Mouse (Mus musculus) kidney, postnatal 14 days (tissue): ENCODE measurements around the gene Adamts5.

Experiments used
- DNase-seq: peaks from one replicate; pipeline ENCODE4 v3.0.0; 2022; ENCODE audit warnings: mixed read lengths

Adamts5 gene

DNA sequence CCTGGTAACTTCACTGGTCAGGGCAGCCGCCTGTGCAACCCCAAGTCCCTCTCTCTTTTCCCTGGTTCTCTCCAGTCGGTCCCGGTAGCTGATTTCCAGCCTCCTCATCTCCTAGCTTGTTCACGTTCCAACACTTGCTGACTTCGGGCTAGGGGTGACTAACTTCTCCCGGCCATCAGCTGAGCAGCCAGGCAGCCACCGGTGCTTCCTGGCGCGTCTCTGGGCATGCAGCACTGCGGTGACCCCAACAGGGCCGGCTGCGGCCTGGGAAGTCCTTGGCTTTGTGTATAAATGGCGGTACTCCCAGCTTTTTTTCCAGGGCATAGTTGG lies at the start of gene Adamts5:
Adamts5 (minus strand) TSS at position 248 of the 330 bp plus-strand sequence.
- peak; percentile 49 for DNase-seq

DNA sequence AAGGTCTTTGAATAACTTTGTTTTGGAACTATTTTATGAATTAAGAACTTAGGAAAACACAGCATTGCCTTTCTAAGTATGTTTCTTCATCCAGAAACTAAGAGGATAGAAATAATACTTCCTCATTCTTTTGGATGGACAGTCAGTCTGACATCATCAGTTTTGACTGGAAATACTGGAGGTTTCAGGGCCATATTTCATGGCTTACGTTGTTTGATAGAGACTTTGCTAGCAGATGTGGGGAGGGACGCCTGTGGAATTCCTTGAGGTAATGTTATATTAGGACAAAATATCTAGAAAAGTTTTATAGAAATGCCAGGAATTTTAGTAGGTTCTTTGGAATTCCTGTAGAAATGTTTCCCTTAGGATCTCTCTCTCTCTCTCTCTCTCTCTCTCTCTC lies 48.7 kb upstream of the Adamts5 start:
- no peak for DNase-seq

DNA sequence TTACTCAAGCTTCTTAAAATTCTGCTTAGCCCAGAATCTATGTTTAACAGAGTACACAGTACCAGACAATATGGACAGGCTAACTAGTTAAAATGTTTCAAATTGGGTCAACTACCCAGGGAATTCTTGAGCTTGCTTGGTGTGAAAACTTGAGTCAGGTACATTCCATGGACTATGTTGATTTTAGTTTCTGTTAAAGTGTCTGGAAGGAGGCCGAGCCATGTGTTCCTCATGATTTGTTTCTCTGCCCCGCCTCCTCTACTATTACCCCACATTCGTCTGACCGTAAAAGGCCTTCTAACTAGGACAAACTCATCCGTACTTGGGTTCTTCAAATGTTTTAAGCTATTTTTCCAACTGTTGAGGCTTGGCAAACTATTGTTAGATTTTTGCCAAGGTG lies 24.4 kb upstream of the Adamts5 start:
- DNase-seq = no peak

DNA sequence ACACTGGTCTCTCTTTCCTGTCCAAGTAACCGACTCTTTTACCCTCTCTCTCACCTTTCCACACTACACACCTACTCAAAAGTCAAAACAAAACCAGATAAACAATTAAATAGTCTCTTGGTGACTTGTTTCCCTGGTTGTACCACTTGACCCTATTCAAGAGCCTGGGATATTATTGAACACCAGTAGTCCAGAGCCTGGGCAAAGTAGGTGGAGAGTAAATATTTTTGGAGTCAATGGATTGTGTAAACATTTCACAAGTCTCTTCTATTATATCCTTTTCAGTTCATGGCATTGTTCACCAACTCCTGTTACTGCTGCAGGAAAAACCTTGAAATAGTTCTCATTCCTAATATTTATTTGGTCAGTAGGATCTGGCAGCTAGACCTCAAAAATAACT lies 20.8 kb upstream of the Adamts5 start:
- no peak for DNase-seq

DNA sequence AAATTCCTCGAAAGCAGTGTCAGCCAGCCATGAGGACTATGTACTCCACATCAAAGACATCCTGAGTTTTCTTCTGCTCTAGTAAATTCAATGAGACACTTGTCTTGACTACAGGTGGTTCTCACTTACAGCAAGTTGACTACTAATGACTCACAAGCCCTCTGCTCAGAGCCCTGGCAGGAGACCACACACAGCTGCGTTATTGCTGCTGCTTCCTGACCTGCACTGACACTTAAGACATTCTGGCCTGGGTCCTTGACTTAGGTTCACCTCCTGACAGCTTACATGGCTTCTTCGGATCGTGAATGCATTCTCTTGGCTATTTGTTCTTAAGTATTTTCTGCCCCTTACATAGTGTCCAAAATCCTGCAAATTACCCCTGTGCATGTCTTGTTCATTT lies 18.5 kb upstream of the Adamts5 start:
- no peak for DNase-seq

DNA sequence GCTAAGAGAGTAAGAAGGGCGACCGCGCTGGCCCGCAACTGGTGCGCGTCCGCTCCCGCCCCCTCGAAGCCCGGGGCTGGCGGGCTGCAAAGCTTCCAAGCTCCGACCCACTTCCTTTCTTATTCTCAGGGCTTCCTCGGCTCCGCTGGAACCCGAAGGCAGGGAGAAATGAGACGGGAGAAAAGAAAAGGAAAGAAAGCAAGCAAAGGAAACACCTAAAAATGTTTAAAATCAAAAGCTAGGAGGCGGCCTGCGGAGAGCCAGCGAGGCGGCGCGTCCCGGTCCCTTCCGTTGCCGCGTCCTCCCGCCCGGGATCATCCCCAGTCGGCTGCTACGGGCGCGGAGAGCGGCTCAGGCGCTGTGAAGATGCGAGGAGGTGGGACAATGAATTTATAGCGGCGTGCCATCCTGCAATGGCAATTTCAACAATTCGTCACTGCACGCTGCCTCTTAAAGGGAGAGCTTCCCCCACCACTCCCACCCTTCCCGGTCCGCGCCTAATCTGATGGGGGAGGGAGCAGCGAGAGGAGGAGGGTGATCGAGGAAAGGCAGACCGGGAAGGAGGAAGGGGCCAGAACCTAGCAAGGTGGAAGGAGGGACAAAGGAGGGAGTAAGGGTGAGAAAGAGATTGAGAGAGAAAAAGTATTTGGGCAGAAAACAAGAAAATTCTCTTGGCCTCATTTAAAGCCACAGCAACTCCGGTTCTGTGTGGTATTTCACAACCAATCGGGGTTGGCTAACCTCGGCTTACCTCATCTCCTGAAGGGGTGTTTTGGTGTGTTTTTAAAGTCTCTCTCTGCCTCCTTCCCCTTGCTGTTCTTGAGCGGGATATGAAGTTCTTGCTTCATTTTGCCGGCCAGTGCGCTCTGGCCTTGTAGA lies 687 bp downstream of the Adamts5 start:
- DNase-seq = peak; percentile 74

DNA sequence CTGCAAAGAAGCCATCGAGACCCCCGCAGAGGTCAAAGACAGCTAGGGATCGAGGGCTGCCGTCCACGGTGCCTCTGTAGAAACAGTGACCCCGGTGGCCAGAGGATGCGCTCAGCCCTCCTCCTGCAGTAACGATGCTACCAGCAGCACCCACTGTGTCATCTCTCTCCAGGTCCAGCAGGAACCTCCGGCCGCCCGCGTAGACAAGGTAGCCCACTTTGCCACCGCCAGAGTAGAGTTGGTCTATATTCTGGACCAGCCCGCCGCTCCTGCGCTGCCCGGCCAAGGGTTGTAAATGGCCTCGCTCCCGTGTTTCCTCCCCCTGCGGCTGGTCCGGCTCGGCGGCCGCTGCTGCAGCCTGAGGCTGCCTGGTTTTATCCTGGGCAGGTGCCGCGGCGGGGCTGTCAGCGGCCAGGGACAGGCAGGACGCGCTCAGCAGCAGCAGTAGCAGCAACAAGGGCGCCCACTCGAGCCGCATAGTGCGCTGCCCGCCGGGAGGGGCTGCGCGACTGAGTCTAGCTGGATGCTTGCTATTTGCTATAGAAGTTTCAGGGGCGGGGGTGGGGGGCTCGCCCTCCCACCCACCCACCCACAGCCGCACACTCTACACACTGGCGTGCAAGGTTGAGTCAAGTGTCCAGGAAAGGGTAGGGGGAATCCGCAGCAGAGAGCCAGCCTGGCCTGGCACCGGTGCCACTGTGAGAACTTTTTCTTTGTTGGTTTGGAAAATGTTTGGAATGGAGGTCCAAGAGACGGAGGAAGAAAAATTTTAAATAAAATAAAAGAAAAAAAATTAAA lies 1.6 kb downstream of the Adamts5 start:
- DNase-seq = peak; percentile 61

DNA sequence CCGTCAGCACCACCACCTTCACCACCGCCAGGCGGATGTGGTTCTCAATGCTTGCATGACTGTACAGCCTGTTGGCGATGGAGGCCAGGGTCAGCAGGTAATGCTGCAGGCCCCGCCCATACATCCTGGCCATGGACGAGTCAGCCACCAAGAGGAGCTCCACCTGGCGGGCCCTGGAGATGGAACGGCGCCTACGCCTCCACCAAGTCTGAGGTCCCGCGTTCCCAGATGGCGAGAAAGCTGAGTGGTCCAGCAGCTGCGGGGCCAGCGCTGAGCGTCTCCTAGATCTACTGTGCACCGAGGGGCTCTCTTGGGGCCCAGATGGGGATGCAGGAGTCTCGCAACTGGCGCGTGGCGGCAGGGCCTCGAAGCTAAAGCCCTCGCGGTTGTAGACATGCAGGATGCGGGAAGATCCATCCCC lies 2.3 kb downstream of the Adamts5 start:
- peak; percentile 58 for DNase-seq

DNA sequence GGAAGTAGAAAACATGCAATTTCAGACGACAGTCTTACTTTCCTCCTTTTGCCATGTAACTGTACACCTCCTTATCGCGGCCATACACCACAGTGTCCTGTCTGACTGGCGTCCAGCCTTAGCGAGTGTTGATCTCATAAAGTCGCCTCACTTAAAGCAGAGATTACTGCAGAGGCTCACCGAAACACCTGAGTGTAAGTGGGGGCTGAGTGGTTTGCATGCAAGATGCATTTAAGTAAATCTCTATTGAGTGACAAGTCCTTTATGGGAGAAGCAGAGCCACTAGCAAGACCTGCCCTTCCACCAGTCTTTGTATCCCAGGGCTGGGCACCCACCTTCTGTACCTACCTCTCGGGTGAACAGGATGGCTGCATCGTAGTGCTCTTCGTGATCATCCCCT lies 2.8 kb downstream of the Adamts5 start:
- no peak for DNase-seq

DNA sequence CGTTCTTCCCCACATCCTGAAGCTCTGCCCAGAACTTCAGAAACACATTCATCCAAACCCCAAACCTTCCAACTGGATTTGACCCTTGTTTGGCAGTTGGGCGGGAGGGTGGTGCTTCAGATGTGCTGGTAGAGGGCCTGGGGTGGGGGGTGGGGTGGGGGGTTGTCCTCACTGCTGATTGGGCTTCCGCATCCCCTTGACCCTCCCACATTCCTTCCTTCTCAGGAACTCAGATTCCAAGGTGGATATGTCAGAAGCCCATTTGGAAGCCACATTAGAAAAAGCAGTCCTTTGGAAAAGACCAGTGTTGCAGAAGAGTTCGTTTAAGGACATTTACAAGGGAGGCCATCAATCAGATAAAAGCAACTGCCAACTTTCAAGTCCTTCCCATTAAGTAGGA lies 3.2 kb downstream of the Adamts5 start:
- DNase-seq = peak; percentile 52

DNA sequence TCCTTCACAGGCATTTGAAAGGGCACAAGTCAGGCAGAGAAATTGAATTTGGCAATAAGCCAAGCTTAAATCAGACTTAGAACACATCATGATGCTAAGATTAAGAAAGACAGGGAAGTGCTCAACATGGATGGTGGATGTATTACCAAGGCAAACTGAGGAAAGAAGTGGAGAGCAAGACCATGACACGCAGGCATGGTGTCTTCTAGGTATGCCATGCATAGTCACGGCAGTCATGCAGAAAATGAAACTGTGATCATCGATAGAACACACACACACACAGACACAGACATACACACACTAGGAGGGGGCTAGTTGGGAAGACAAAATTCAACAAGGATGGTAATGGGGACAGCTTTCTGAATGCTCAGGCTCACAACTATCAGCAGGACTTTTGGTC lies 3.8 kb downstream of the Adamts5 start:
- DNase-seq = no peak

DNA sequence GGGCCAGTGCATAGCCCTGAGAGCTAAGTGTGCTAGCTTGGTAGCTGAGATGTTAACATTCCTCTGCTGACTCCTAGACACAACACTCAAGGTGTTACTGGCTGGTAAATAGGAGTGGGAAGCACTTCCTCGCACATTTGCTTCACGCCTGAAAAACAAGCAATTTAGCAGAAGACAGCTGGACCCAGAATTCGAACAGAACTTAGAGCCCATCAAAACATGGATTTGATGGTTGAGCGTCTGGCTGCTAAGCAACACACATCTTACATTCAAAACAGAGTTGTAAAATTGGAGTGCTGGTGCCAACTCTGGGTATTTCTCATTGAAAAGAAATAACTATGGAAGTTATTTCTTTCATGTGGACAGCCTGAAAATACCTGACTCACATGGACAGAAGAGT lies 5.7 kb downstream of the Adamts5 start:
- no peak for DNase-seq

DNA sequence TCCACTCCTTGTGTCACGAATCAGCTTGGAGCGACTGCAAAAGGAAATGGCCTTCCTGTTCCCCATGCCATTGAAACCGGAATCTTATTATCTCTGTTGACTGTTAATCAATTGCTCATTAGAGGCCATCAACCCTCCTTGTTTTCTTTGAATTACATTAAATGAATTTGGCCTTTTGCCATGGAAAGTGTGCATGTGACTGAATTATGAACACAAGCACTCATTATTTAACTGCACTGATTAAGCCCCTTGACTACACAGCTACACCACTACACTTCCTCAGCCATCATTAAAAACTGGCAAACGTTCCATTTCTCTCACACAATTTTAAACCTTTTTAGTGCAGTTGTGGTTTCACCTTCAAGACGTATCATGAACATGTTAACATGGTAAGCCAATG lies 11.8 kb downstream of the Adamts5 start:
- DNase-seq = no peak

DNA sequence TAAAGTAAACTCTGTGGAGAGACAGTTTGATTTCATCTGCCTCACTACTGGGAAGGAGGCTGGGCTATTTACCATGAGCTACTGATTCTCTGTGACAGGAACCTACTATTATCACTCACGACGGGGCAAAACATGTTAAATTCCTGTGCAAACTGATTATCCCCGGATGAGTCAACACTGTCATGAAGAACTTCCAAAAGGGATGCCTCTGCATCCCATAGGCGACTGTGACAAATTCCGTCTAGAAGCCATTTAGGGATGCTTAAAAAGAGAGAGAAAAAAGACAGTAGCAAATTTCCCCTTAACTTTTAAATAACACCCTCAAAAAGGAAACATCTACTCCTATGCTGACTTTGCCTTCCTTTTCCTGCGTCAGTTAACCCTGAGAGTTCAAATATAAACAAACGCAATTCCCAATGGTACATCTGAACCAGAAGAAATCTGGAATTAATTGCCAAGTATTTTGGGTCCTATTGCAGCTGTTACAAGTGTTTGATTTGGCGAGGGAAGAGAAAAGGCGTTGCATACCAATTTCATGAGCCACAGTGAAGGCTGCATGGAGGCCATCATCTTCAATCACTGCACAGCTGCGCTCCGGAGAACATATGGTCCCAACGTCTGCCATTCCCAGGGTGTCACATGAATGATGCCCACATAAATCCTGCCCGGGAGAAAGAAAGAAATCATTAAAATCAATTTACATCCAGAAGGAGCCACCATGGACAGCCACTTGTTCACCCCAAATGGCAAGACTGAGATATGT lies 14.2 kb downstream of the Adamts5 start:
- DNase-seq = peak; percentile 18

DNA sequence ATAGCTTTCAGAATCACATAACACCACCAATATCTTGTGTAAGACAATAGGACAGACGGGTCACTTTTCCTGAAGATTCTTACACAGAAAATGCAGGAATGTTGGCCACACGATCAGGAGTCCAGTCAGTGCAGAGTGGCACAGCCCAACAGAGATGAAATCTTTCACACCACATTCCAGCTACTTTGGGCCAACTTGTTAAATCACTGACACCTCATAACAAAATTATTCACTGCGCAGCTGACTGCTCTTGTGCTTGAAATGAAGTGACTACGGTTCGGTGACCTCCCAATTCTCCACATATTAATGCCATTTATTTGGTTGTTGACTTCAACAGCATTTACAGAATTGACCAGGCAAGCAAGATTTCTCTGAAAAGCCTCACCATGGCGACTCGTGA lies 22.6 kb downstream of the Adamts5 start:
- no peak for DNase-seq

DNA sequence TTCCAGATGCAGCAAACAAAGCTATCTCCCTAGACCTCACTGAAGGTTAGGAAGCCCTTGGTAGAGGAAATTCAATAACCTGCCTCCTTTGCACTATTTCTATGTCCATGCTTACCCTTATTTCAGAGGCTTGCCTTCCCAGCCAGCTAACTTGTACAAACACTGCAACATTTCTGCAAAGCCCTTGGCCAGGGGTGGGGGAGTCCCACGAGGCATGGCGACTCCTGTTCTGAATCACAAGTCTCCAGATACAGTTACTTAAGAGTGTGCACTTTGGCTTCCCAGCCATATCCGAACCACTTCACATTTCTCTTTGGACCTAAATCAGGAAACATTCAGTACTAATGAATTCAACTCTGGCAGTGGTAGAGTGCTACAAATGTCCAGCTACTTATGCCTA lies 27.5 kb downstream of the Adamts5 start:
- DNase-seq = no peak

DNA sequence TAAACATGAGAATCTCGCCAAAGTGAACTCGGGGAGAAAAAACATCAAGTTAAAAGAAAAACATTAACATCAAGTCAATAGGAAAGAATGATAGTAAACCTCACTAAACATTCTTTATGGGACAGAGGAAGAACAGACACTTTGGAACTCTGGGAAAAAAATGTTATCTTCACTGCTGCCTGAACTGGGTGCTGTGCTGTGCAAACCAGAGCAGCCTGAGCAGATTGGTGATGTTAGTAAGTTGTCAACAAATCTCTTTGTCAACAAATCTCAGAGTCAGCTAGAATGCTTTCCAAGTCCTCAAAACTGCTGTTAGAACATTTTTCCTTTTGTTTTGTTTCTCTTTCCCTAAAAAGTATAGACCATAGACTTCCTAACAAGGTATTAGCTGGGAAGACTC lies 29.7 kb downstream of the Adamts5 start:
- DNase-seq = no peak

DNA sequence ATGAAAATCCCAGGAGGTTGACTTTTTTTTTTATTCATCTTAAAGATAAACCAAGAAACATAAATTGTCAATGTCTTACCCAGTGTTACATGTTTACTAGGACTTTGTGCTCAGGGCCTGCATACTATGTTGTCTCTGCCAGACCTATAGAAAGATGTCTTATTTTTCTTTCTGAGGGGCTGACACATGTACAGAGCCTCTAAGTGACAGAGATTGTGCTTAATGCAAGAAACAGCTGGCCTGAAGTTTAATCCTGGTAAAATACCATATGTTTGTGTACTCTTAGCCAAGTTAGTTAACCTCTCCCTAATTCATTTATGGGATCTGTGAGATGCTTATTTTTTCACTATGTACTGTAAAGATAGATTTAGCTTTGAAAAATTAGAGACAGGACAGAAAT lies 30.4 kb downstream of the Adamts5 start:
- no peak for DNase-seq

DNA sequence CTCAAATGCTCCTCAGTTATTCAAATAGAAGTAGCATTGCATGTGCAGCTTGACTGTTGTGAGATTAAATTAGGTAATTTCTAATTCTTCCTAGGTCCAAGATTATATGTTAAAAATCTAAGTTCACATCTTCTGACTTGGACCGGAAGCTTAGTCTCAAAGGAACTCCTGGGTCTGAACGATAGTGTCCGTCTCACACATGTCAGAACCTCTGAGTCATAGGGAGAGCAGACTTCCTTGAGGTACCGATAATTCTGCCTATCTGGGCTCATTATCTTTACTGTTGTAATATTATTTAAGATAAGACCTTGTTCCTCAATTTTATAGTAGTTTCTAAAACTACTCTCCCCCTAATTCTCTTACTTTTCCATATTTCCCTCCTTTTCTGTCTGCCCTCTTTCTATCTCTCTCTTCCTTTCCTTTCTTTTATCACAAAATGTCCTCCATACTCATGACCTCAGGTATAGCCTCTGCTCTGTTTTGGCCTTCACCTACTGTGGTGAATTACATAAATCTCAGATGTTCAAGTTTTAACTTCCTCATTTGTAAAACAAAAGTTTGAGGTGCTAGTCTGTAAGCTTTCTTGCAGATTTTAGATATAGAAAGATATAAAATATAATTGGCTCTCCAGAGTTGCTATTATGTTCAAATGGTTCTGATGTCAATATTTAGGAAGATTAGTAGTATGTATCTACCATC lies 36.8 kb downstream of the Adamts5 start:
- DNase-seq = no peak

DNA sequence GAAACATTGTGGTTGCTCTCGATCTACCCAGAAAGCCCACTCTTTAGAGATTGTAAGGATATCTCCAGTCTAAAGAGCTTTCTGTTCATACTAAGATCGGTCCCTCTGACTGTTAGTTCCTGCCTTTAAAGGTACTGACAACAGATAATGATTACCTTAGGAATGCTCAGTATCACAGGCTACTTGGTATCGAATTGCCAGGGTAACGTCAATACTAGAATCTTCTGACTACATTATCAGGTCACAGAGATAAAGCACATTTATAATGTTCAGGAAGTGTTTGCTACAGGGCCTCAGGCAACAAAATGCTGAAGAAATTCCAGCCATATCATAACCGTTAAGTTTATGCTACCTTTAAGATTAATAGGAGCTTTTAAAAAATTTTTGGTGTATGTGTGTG lies 47.1 kb downstream of the Adamts5 start:
- DNase-seq = no peak

DNA sequence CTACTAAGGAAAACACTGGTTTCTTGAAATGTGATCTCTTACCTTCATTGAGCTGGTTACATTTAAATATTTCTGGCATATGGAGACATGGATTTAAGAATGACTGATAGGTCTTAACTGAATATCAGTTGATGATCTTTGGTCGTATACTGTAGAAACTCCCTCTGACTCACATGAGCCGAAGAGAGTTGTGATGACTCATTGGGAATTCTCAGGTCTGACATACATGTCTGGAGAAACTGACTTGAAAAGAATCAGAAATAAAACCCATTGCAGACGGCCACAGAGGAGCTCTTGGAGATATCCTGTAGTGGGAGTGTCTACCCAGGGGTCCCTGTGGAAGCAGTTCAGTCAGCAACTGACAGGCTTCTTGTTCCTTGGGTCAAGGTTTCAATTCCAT lies 74.6 kb downstream of the Adamts5 start:
- DNase-seq = no peak

DNA sequence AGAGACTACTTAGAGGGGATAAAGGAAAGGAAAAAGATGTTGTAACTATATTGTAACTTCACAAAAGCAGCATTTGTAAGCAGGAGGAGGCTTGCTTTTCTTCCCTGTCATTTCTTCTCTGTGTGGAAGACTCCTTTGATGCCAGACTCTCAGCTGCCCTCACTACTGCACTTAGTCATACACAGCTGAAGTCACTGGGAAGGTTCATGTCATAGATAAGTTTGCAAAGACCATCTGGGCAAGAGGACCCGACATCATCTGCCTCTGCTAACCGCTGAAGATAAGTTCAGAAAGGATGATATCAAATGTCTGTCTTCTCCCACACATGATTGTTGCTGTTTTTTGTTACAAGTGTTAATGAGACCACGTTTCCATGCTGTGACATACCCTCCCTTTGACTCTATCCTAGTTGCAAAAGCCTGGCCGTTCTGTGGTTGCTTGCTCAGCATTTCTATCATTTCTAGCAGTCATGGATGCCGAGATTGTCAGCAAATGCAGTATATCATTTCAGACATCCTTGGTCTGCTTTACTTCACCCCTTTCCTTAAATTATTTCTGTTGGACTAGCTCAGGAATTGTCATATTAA lies 79.2 kb downstream of the Adamts5 start:
- no peak for DNase-seq
